Mouse (Mus musculus): ENCODE measurements around the gene Gpsm3.

DNA sequence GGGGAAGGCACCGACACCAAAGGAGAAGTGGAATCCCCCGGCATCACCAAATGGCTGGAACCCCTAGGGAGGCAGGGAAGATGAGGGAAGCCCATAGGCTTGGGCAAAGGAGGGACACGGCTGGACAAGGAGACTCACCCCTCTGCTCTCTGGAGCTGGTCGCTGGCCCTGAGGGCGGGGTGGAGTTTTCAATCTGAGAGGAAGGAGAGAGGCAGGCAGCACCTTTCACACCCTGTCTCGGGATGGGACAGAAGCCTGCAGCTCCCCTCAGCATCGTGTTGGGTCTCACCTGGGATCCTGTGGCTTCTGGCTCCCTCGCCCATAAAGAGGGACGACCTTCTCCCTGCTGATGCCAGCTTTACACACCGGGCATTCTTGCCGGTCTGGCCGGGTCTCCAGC is 12.2 kb downstream of the Gpsm3 start:
- TF ChIP-seq POLR2A (IDR thresholded peaks at IDR 0.05; ENCODE audit: insufficient read length, low read depth): no peak
- TF ChIP-seq USF1 (IDR thresholded peaks at IDR 0.05; ENCODE audit: low read depth): no peak
- no peak for TF ChIP-seq TCF12 (IDR thresholded peaks at IDR 0.05; ENCODE audit: insufficient read depth, poor library complexity, severe bottlenecking)
- no peak for TF ChIP-seq POLR2AphosphoS2 (IDR thresholded peaks at IDR 0.05; ENCODE audit: insufficient read length, low read depth)
- TF ChIP-seq REST (IDR thresholded peaks at IDR 0.05; ENCODE audit: insufficient read depth, insufficient read length): no peak
- no peak for TF ChIP-seq MYOG (IDR thresholded peaks at IDR 0.05; ENCODE audit: control insufficient read depth in 1 of 3, insufficient read depth in 1 of 3, insufficient read length in 2 of 3, low read depth in 2 of 3)
- no peak for TF ChIP-seq CEBPB (IDR thresholded peaks at IDR 0.05; ENCODE audit: insufficient read depth, poor library complexity, severe bottlenecking)
- TF ChIP-seq MAX (IDR thresholded peaks at IDR 0.05; ENCODE audit: low read depth): no peak
- no peak for TF ChIP-seq MYOD1 (IDR thresholded peaks at IDR 0.05; ENCODE audit: control insufficient read depth in 1 of 3, insufficient read length in 2 of 3, low read depth in 2 of 3)
- TF ChIP-seq E2F4 (IDR thresholded peaks at IDR 0.05; ENCODE audit: insufficient read depth): no peak

Data from myocyte (in vitro differentiated cells).